Mouse (Mus musculus): ENCODE data around the gene Golim4. TPM values are rescaled to one million over a fixed set of nuclear protein-coding genes. Genes with fewer than 3 reads are reported as not detected.
"Not testable (repeated sequence)": the region's sequence is repeated elsewhere in the genome, so short reads cannot be mapped to it uniquely, and the experiment has no call there.

The Golim4 gene
- 10 to 100 TPM in 2 of 3 experiments, 1 to 10 TPM in 1; 5.2 to 11.0 (median 10.4) TPM for polyA plus RNA-seq (2017; shearing (Covaris generic))

GRCm38 (mm10) chr3:75956551-75957302, at the start of gene Golim4:
Gene Golim4, minus strand, starts transcription at chr3:75956949.
- peak; percentile 95 for ATAC-seq

GRCm38 (mm10) chr3:76005621-76006020, 48.9 kb upstream of the Golim4 start:
- no peak for ATAC-seq

- ATAC-seq, result peak; percentile 90
These were observed 44.4 kb upstream of the Golim4 start for GRCm38 (mm10) chr3:76001156-76001555.

GRCm38 (mm10) chr3:76000481-76000880, 43.7 kb upstream of the Golim4 start:
- ATAC-seq, result no peak

- ATAC-seq, result peak; percentile 81
These were observed 24.4 kb upstream of the Golim4 start for GRCm38 (mm10) chr3:75981031-75981750.

DNA sequence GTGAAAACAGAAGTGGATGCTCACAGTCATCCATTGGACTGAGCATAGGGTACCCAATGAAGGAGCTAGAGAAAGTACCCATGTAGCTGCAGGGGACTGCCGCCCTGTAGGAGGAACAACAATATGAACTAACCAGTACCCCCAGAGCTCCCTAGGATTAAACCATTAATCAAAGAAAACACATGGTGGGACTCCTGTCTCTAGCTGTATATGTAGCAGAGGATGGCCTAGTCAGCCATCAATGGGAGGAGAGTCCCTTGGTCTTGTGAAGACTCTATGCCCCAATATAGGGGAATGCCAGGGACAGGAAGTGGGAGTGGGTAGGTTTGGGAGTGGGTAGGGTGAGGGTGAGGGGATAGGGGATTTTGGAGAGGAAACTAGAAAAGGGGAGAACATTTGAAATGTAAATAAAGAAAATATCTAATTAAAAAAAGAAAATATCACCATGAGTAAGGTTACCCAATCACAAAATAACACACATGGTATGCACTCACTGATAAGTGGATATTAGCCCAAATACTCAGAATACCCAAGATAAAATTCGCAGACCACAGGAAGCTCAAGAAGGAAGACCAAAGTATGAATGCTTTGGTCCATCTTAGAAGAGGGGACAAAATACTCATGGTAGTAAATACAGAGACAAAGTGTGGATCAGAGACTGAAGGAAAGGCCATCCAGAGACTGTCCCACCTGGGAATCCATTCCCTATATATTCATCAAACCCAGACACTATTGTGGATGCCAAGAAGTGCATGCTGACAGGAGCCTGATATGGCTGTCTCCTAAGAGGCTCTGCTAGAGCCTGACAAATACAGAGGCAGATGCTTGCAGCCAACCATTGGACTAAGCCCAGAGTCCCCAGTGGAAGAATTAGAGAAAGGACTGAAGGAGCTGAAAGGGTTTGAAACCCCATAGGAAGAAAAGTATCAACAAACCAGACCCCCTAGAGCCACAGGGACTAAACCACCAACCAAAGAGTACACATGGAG, 6.3 kb upstream of the Golim4 start:
- ATAC-seq, result not testable (repeated sequence)

DNA sequence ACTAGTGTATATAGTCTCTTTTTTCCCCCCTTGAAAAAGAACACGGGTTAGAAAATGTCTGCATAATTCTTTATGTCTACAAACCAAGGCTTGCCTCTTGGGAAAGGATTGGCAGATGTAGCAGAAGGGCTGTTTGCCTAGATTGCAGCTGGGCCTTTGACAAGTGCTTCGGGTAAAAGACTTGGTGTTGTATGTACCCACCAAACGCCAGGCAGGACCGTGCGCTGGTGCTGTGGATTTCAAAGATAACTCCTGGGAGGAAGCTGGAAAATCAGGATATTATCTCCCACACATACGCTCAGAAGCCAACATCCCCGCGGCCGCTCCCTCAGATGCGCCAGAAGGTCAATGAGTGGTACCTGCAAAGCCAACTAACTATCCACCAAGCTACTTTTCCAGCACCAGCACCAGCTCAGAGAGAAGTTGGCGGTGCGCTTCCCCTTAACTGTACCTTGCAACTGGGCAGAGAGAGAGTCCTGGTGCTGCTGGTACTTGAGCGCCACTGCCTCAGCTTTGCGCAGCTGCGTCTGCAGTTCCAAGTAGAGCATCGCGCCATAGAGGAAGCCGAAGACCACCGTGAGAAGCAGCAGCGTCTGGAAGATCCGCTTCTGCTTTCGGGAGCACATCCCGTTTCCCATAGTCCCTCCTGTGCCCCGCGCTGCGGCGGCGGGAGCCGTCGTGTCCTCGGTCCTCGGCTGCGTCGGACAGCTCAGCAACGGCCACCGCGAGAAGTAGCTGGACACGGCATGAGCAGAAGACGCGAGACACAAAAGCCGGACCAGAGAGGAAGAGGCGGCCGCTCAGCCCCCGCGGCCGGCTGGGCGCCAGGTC, 873 bp downstream of the Golim4 start:
- peak; percentile 23 for ATAC-seq

DNA sequence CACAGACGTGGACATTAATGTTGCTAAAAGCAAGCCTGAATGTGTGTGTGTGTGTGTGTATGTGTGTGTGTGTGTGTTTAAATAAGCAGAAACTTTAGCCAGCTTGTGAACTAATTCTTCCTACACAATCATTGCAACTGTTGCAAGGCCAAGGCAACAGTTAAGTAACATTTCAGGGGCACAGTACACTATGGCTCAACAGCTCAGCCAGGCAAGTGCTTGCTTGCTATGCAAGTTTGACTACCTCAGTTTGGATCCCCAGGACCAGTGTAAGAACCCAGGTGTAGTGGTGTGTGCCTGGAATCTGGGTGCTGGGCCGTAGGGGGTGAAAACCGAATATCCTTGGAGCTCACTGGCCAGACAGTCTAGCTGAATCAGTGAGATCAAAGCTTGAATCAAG, 2.6 kb downstream of the Golim4 start:
- ATAC-seq, result no peak

GRCm38 (mm10) chr3:75952328-75953060, 4.3 kb downstream of the Golim4 start:
- ATAC-seq, result no peak

DNA sequence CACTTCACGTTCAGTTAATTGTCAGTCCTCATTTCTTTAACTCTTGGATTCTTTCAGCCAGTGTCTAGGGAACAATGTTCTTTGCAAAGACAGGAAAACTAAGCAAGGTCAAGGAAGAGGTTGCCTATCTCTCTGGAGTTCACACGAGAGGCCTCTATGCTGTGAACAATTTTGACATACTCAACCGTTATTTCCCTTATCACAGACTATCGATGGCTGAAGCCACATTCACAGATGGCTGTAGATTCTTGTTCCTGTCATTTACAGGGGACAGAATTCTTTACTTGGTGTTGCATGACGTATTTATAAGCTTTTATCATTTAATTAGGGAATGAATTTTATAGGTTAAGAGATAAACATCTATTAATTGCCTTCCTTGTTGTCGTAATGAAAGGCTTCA, 5.9 kb downstream of the Golim4 start:
- ATAC-seq, result no peak

- ATAC-seq, result no peak
These were observed 7.4 kb downstream of the Golim4 start for GRCm38 (mm10) chr3:75949358-75949757.

GRCm38 (mm10) chr3:75948541-75949095, 8.1 kb downstream of the Golim4 start:
- ATAC-seq, result no peak

- no peak for ATAC-seq
These were observed 8.7 kb downstream of the Golim4 start for GRCm38 (mm10) chr3:75948003-75948402.

- ATAC-seq, result no peak
These were observed 14.3 kb downstream of the Golim4 start for GRCm38 (mm10) chr3:75942303-75943060.

DNA sequence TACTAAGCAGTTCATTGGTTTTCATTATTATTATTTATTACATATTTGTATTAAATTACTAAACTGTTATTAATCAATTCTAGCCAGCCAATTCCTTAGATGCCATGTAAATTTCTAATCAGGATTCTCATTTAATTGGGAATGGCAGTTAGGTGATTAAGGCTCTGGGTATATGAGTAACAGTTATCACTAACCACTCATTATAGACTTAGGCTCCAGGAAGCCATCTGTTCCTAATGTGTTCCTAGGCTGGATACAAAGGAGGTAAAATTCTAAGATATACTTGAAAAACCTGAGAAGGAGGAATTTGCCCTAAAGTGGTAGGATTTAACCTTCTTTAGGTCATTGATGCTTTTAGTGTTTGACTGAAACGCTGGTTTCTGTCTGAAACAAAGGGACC, 14.9 kb downstream of the Golim4 start:
- no peak for ATAC-seq

DNA sequence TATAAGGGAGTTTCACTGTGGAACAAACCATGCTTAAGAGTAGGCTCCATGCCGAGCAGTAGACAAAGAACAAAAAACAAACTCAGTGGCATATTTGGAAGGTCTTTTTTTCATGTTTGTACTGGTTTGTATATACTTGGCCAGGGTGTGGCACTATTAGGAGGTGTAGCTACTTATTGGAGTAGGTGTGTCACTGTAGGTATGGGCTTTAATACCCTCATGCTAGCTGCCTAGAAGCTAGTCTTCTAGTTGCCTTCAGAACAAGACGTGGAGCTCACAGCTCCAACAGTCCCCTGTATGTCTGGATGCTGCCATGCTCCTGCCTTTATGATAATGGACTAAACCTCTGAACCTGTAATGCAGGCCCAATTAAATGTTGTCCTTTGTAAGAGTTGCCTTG, 20.6 kb downstream of the Golim4 start:
- ATAC-seq, result no peak

GRCm38 (mm10) chr3:75930659-75931225, 26.0 kb downstream of the Golim4 start:
- no peak for ATAC-seq

DNA sequence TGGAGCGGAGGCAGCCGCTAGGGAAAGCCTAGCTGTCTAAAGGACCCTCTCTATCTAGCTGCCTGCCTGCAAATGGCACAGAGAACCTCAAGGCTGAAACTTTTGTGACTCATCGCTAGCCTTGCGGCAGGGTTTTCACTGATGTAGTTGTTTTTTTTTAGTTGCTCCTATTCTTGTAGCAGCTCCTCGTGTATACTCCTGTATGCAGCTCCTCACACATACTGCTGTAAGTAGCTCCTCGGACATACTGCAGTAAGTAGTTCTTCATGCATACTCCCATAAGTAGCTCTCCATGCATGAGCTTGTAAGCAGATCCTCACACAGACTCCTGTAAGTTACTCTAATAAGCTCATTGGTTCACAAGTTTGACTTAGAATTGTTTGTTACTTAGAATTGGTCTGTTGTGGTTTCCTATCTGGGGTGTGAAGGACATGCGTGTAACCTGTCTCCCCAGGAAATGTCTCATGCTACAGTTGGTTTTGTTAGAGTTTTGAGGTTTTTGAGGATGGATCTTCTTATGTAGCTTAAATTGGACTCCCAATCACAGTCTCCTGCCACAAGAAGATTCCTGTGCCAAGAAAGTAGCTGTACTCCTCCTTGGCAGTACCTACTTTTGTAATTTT, 26.7 kb downstream of the Golim4 start:
- peak; percentile 84 for ATAC-seq

GRCm38 (mm10) chr3:75926327-75926726, 30.4 kb downstream of the Golim4 start:
- ATAC-seq, result no peak
